Mouse (Mus musculus) neural tube, embryonic 14.5 days (tissue): ENCODE data around the gene Gmip. TPM values are rescaled to one million over a fixed set of nuclear protein-coding genes. Genes with fewer than 3 reads are reported as not detected.

Experiments used
- ATAC-seq: fragments of 200-750 bp; cut with Nextera tagmentation; 2 replicates; pipeline ENCODE4 v1.8.0; 2017; ENCODE audit warnings: low read depth, mild to moderate bottlenecking, moderate TSS enrichment, moderate library complexity
- H3K27ac ChIP-seq: fragments of 300-500 bp; sonication (generic); 2 replicates; pipeline ENCODE4 v1.5.1; 2014; ENCODE audit warnings: low read depth, mild to moderate bottlenecking, control low read depth, low read length, moderate library complexity, mixed read lengths
- H3K27me3 ChIP-seq: fragments of 300-500 bp; sonication (generic); 2 replicates; pipeline ENCODE4 v1.6.1; 2014; ENCODE audit warnings: low read length; ENCODE audit not compliant: control insufficient read depth, insufficient read depth
- H3K36me3 ChIP-seq: fragments of 300-500 bp; sonication (generic); 2 replicates; pipeline ENCODE4 v1.6.1; 2014; ENCODE audit warnings: low read length, mixed read lengths; ENCODE audit not compliant: control insufficient read depth, insufficient read depth
- H3K4me1 ChIP-seq: fragments of 300-500 bp; sonication (generic); 2 replicates; pipeline ENCODE4 v1.6.1; 2014; ENCODE audit warnings: low read length; ENCODE audit not compliant: control insufficient read depth, insufficient read depth
- H3K4me2 ChIP-seq: fragments of 300-500 bp; sonication (generic); 2 replicates; pipeline ENCODE4 v1.6.1; 2014; ENCODE audit warnings: mild to moderate bottlenecking, low read depth, low read length, control low read depth
- H3K4me3 ChIP-seq: fragments of 300-500 bp; sonication (generic); 2 replicates; pipeline ENCODE4 v1.5.1; 2014; ENCODE audit warnings: low read depth, low read length, control low read depth, mixed read lengths
- H3K9ac ChIP-seq: fragments of 300-500 bp; sonication (generic); replicated peaks from 2 replicates; pipeline ENCODE4 v1.6.1; 2014; ENCODE audit warnings: low read depth, mild to moderate bottlenecking, control low read depth, low read length, mixed read lengths
- H3K9me3 ChIP-seq: fragments of 300-500 bp; sonication (generic); 2 replicates; pipeline ENCODE4 v1.6.1; 2016; ENCODE audit warnings: low read length; ENCODE audit not compliant: control insufficient read depth
- WGBS: fragments of 180-500 bp; shearing (Covaris S2); extraction: QIAGEN DNeasy Blood & Tissue Kit; methylation state at CpG from one replicate; pipeline ENCODE4 v1.1.7; 2014; 5-methylcytosine and 5-hydroxymethylcytosine counted together
- polyA plus RNA-seq: library from polyadenylated mRNA; unstranded; fragments of >200 nt; fragmentation: Nextera tagmentation; extraction: Ambion mirVana; gene quantifications from 2 replicates; pipeline ENCODE4 v1.2.1, GENCODE M21; 2014

Gmip gene
- polyA plus RNA-seq, 1 experiment from 2014 or later, result 31.3 TPM

DNA sequence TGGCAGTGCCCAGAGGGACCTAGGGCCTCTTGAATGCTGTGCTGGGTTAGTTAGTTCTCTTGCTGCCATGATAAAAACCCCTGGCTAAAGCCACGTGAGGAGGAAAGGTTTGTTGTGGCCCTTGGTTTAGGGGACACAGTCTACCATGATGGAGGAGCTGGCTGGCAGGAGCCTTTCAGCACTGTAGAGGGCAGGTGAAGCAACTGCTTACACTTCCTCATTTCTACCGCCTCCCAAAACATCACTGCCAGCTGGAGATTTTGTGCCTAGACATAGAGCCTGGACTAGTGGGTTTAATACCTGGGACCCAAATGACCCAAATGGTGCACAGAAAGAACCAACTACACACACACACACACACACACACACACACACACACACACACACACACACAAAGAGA, 52.8 kb downstream of the Gmip start:
- ATAC-seq, result no peak
- WGBS, result 65% methylated on average over 2 of the region's 2 CpGs
- Histone ChIP-seq H3K27ac (no peak overlapping the region), H3K4me3 (no peak overlapping the region), H3K4me1 (no peaks in the 10 kb centered on the region), H3K9me3 (no peaks in the 10 kb centered on the region), H3K4me2 (no peak overlapping the region), H3K9ac (no peak overlapping the region), H3K36me3 (peaks cover 11% of the 10 kb centered on the region), H3K27me3 (no peaks in the 10 kb centered on the region)

DNA sequence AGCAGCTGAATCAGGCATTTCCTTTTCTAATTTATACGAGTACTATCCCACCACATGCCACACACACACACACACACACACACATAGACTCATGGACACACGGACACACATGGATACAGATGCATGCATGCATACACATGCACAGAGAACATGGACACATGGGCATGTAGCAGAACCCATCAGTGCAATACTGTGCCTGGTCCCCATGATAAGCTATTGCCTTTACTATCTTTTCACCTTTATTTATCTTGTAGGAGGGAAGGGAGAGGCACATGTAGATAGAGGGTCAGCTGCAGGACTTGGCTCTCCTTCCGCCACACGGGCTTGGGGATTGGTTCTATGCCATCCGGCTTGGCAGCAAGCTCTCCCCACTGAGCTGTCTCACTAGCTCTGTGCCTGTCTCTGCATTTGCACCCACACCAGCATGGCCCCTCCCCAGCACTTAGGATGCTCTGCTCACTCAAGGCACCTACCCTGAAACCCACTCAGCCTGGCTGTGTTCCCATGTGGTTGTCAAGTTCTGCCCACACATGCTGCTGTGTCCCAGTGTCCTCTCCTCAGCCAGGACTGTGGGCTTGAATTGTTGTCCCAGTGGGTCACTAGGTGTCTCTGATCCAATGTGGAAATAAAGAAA, 55.0 kb downstream of the Gmip start:
- no peak overlapping the region for H3K4me3 ChIP-seq
- H3K36me3 ChIP-seq, result peaks cover 11% of the 10 kb centered on the region
- no peaks in the 10 kb centered on the region for H3K9me3 ChIP-seq
- no peak overlapping the region for H3K9ac ChIP-seq
- WGBS, result 91% methylated on average over 5 of the region's 5 CpGs
- no peaks in the 10 kb centered on the region for H3K4me1 ChIP-seq
- no peaks in the 10 kb centered on the region for H3K27me3 ChIP-seq
- no peak overlapping the region for H3K4me2 ChIP-seq
- no peak overlapping the region for H3K27ac ChIP-seq
- ATAC-seq, result no peak

DNA sequence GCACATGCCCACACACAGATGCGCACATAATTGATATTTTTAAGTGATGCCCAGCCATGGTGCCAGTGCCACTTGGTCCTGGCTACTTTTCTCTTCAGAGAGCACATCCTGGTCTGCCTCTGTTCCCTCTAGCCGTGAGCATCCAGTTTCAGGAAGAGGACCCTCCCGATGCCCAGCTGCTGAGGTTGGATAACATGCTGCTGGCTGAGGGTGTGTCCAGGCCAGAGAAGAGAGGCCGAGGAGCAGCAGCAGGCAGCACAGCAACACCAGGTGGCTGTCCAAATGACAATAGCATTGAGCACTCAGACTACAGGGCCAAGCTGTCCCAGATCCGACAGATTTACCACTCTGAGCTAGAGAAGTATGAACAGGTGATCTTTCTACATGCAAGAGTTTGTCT, 55.7 kb downstream of the Gmip start:
- H3K9ac ChIP-seq, result no peak overlapping the region
- 83% methylated on average over 5 of the region's 5 CpGs for WGBS
- H3K36me3 ChIP-seq, result peaks cover 9% of the 10 kb centered on the region
- no peak overlapping the region for H3K4me2 ChIP-seq
- no peak overlapping the region for H3K27ac ChIP-seq
- H3K27me3 ChIP-seq, result no peaks in the 10 kb centered on the region
- no peak overlapping the region for H3K4me3 ChIP-seq
- no peak for ATAC-seq
- no peaks in the 10 kb centered on the region for H3K4me1 ChIP-seq
- H3K9me3 ChIP-seq, result no peaks in the 10 kb centered on the region

DNA sequence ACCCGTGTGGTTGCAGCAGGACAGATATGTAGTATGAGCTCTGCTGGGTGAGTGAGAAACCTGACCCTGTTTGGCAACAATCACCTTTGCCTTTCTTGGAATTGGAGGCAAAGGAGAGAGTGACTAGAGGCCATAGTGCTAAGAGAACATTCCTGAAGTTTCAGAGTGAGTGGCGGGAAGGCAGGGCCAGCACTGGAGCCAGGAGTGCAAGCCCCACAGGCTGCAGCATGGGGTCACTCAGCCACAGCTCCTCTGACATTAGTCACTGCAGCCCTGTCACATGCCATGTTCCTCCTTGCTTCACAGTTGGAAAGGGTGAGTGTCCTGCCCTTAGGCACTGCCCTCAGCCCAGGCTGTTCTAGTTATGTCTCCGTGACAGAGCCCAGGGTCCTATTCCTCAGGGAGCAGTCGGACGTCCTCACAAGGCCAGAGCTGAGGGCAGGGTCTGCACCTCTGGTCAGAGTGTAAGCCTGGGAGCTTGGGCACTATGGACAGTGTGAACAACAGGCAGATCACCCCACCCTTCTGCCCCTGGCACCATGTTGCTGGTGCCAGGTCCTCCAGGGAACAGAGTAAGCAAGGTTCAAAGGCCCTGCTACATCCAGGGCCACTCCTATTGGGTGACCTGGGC, 59.3 kb downstream of the Gmip start:
- Histone ChIP-seq H3K9me3 (no peaks in the 10 kb centered on the region), H3K27ac (no peak overlapping the region), H3K36me3 (peaks cover 11% of the 10 kb centered on the region), H3K4me1 (no peaks in the 10 kb centered on the region), H3K9ac (no peak overlapping the region), H3K27me3 (no peaks in the 10 kb centered on the region), H3K4me2 (no peak overlapping the region), H3K4me3 (no peak overlapping the region)
- no peak for ATAC-seq
- WGBS, result 82% methylated on average over 5 of the region's 5 CpGs

DNA sequence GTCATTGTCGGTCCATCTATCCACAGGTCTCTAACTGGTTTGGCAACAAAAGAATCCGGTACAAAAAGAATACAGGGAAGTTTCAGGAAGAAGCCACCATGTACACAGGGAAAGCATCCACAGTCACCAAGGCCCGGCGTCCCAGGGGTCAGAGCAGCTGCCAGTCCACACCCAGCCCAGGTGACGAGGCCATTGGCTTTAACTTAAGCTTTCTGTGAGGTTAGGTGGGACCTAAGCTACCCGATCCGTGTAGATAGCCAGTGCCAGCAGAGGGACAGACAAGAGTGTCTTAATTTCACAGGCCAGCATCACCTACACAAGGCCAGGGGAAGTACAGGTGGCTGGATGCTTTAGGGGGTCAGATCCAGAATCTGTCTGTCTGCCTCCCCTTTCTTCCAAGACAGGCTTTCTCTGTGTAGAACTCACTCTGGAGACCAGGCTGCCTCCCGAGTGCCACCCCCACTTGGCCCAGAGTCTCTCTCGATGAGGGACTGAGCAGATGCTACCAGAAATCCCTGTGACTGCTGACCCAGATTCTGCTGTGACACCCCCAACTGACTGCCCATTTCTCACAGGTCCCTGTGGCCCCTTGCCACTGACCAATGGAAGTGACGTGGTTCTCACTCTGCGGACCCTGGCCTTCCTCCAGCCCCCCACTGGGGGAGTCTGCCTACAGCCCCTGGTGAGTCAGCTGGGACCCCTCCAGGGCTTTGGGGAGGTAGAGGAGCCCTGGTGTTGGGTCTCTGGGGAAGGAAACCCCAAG, 61.7 kb downstream of the Gmip start:
- WGBS, result 83% methylated on average over 11 of the region's 11 CpGs
- no peak for ATAC-seq

DNA sequence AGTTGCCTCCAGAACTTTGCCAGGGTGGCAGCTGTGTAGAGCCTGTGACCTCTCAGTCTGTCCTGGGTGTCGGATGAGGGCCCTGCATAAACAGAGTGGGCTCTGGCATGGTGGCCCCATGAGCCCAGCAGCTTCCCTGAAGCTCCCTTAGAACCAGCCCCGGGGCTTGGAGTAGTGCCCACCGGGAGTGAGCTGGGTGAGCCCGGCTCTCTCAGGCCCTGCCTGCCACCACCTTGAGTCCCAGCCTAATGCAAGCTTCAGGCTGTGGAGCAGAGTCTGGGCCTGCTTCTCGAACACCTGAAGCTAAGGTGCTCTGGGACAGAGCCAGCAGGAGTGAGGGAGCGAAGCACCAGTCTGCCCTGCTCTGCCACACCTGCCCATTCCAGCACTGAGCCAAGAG, 62.4 kb downstream of the Gmip start:
- ATAC-seq, result no peak

More for the DNA sequence above, 61.7 kb downstream of the Gmip start:
- H3K36me3 ChIP-seq, result peaks cover 8% of the 10 kb centered on the region; the same call in 1 of the 2 replicates
- H3K4me3 ChIP-seq, result no peak overlapping the region
- H3K9ac ChIP-seq, result no peak overlapping the region
- H3K27ac ChIP-seq, result no peak overlapping the region
- no peaks in the 10 kb centered on the region for H3K9me3 ChIP-seq
- H3K27me3 ChIP-seq, result no peaks in the 10 kb centered on the region
- no peak overlapping the region for H3K4me2 ChIP-seq
- no peaks in the 10 kb centered on the region for H3K4me1 ChIP-seq

More for the DNA sequence above, 62.4 kb downstream of the Gmip start:
- Histone ChIP-seq H3K4me3 (no peak overlapping the region), H3K27ac (no peak overlapping the region), H3K36me3 (0 out of 2 replicates have a peak, but pooled peaks cover 8% of the 10 kb centered on the region), H3K9ac (no peak overlapping the region), H3K4me2 (no peak overlapping the region), H3K9me3 (no peaks in the 10 kb centered on the region), H3K27me3 (no peaks in the 10 kb centered on the region), H3K4me1 (no peaks in the 10 kb centered on the region)
- WGBS, result 93% methylated on average over 6 of the region's 6 CpGs

Other genes starting within 250 kb of the Gmip start
- 44.1 and 44.9 TPM in 2 replicates for gene Zfp868, start 183.1 kb upstream of the Gmip start, polyA plus RNA-seq
- gene Zfp964, start 154.2 kb upstream of the Gmip start, polyA plus RNA-seq, result 3.0 and 3.1 TPM in 2 replicates
- gene Zfp869, start 98.0 kb upstream of the Gmip start, polyA plus RNA-seq, result 29.3 and 30.3 TPM in 2 replicates
- 8.8 and 9.3 TPM in 2 replicates for gene Zfp963, start 58.7 kb upstream of the Gmip start, polyA plus RNA-seq
- gene Gm20422, start 33.8 kb upstream of the Gmip start, polyA plus RNA-seq, result 0.45 and 0.86 TPM in 2 replicates
- 48.0 and 51.1 TPM in 2 replicates for gene Atp13a1, start 17.5 kb upstream of the Gmip start, polyA plus RNA-seq
- 47.1 and 47.7 TPM in 2 replicates for gene Zfp866, start 17.5 kb upstream of the Gmip start, polyA plus RNA-seq
- 0.84 and 1.3 TPM in 2 replicates for gene Lpar2, start 13.8 kb downstream of the Gmip start, polyA plus RNA-seq
- gene Pbx4, start 23.8 kb downstream of the Gmip start, polyA plus RNA-seq, result 61.0 and 74.5 TPM in 2 replicates
- gene Cilp2, start 79.0 kb downstream of the Gmip start, polyA plus RNA-seq, result 3.5 and 4.3 TPM in 2 replicates
- 4.1 and 4.3 TPM in 2 replicates for gene Tssk6, start 93.5 kb downstream of the Gmip start, polyA plus RNA-seq
- gene Ndufa13, start 93.9 kb downstream of the Gmip start, polyA plus RNA-seq, result 176 and 194 TPM in 2 replicates
- 11.5 and 12.3 TPM in 2 replicates for gene Yjefn3, start 94.0 kb downstream of the Gmip start, polyA plus RNA-seq
- 20.9 and 27.5 TPM in 2 replicates for gene Gatad2a, start 187.7 kb downstream of the Gmip start, polyA plus RNA-seq
- 73.5 and 77.9 TPM in 2 replicates for gene Mau2, start 234.1 kb downstream of the Gmip start, polyA plus RNA-seq
- gene Sugp1, start 234.1 kb downstream of the Gmip start, polyA plus RNA-seq, result 47.1 and 52.9 TPM in 2 replicates